Mouse (Mus musculus) liver, adult 2 months (tissue): ENCODE measurements around the gene Lrrc55. TPM values are rescaled to one million over a fixed set of nuclear protein-coding genes. Genes with fewer than 3 reads are reported as not detected.

ENCODE experiments used
- DNase-seq: peaks from one replicate; pipeline ENCODE4 v3.0.0-alpha.2; 2011; ENCODE audit warnings: low read depth, low spot score; ENCODE audit errors: extremely low read depth
- H3K27ac ChIP-seq: fragments of 200-500 bp; replicated peaks from 2 replicates; pipeline ENCODE4 v1.5.1; 2012; ENCODE audit warnings: low read depth, mild to moderate bottlenecking, control low read depth, inconsistent platforms, low read length; ENCODE audit not compliant: insufficient read depth
- H3K27me3 ChIP-seq: fragments of 200-500 bp; 2 replicates; pipeline ENCODE4 v1.6.1; 2012; ENCODE audit warnings: mild to moderate bottlenecking, moderate library complexity, low read length, inconsistent platforms; ENCODE audit not compliant: control insufficient read depth, insufficient read depth
- H3K36me3 ChIP-seq: fragments of 200-500 bp; 2 replicates; pipeline ENCODE4 v1.6.1; 2012; ENCODE audit warnings: low read length, inconsistent platforms; ENCODE audit not compliant: control insufficient read depth, insufficient read depth
- H3K4me1 ChIP-seq: fragments of 200-500 bp; 2 replicates; pipeline ENCODE4 v1.6.1; 2011; ENCODE audit warnings: low read length; ENCODE audit not compliant: control insufficient read depth, insufficient read depth
- H3K4me3 ChIP-seq: fragments of 200-500 bp; 2 replicates; pipeline ENCODE4 v1.5.1; 2011; ENCODE audit warnings: low read depth, mild to moderate bottlenecking, control low read depth, low read length, moderate library complexity; ENCODE audit not compliant: insufficient read depth
- H3K79me2 ChIP-seq: fragments of 200-500 bp; 2 replicates; pipeline ENCODE4 v1.6.1; 2012; ENCODE audit warnings: inconsistent platforms, mild to moderate bottlenecking, low read length, moderate library complexity; ENCODE audit not compliant: control insufficient read depth, insufficient read depth
- H3K9ac ChIP-seq: fragments of 200-500 bp; 2 replicates; pipeline ENCODE4 v1.6.1; 2012; ENCODE audit warnings: low read depth, mild to moderate bottlenecking, control low read depth, inconsistent platforms, low read length
- CTCF ChIP-seq: fragments of 200-500 bp; IDR thresholded peaks from 2 replicates; pipeline ENCODE4 v1.5.1; 2011; ENCODE audit warnings: low read depth, low read length, control low read depth
- POLR2A ChIP-seq: fragments of 200-500 bp; IDR thresholded peaks from 2 replicates; pipeline ENCODE4 v1.6.1; 2011; ENCODE audit warnings: low read length, control low read depth; ENCODE audit not compliant: insufficient read depth; ENCODE audit errors: extremely low read depth
- WGBS: fragments of 180-500 bp; shearing (Covaris S2); methylation state at CpG from one replicate; pipeline ENCODE4 v1.1.7; 2018; 5-methylcytosine and 5-hydroxymethylcytosine counted together
- polyA plus RNA-seq: library from polyadenylated mRNA; depleted of rRNA; stranded (reverse); fragments of >200 nt; gene quantifications from 2 replicates; pipeline ENCODE4 v1.2.3, GENCODE M21; 2012; rRNA removed
- total RNA-seq: library from RNA; depleted of rRNA; stranded (reverse); fragments of >200 nt; gene quantifications from 2 replicates; pipeline ENCODE4 v1.2.3, GENCODE M21; 2014; rRNA removed

The Lrrc55 gene
- total and polyA plus RNA-seq, 2 experiments: not detected

DNA sequence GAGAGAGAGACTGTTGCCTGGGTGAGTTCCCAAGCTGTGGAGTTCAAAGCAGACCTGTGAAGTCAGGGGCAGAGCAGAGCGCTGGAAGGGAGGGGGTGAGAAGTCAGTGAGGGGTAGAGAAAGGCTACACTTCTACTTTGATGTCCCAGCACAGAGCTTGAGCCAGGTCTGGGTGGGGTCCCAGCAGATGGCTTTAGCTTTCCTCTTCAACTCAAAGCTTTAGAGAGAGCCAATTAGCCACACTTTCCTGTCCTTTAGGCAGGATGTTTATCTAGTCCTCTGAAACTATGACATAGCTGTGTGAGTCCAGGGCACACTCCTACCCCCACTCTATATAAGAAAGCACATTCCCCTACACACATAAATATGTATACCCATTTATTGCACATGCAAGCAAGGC lies 65.3 kb downstream of the Lrrc55 start:
- H3K36me3 ChIP-seq: no peaks in the 10 kb centered on the region
- TF ChIP-seq POLR2A: no peak
- TF ChIP-seq CTCF: no peak
- no peaks in the 10 kb centered on the region for H3K4me1 ChIP-seq
- no peak overlapping the region for H3K27ac ChIP-seq
- no peaks in the 10 kb centered on the region for H3K79me2 ChIP-seq
- DNase-seq: no peak
- no peak overlapping the region for H3K4me3 ChIP-seq
- no peak overlapping the region for H3K9ac ChIP-seq
- no peaks in the 10 kb centered on the region; the same call in 1 of the 2 replicates for H3K27me3 ChIP-seq
- 53% methylated on average over 1 of the region's 1 CpGs for WGBS

DNA sequence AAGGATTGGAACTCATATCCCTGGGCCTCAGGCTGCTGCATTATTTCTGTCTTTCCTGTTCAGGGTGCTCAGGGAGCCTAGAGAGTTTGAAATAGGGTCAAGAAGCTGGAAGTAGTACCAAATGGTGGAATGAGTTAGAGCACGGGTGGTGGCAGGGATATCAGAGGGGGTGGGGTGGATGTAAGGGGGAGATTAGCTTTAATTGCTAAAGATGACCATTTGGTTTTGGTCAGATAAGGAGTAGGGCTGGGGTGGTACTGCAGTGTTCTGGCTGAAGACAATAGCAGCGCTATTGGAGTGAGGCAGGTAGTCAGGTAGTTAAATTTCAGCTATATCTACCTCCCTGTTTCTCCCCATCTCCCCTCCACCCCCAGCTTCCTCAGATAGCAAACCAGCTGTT lies 65.8 kb downstream of the Lrrc55 start:
- H3K9ac ChIP-seq: no peak overlapping the region
- H3K27ac ChIP-seq: no peak overlapping the region
- H3K36me3 ChIP-seq: no peaks in the 10 kb centered on the region
- no peaks in the 10 kb centered on the region for H3K4me1 ChIP-seq
- WGBS: 52% methylated on average over 2 of the region's 2 CpGs
- no peak for DNase-seq
- no peaks in the 10 kb centered on the region; the same call in 1 of the 2 replicates for H3K27me3 ChIP-seq
- no peak for TF ChIP-seq CTCF
- no peak for TF ChIP-seq POLR2A
- no peaks in the 10 kb centered on the region for H3K79me2 ChIP-seq
- H3K4me3 ChIP-seq: no peak overlapping the region

DNA sequence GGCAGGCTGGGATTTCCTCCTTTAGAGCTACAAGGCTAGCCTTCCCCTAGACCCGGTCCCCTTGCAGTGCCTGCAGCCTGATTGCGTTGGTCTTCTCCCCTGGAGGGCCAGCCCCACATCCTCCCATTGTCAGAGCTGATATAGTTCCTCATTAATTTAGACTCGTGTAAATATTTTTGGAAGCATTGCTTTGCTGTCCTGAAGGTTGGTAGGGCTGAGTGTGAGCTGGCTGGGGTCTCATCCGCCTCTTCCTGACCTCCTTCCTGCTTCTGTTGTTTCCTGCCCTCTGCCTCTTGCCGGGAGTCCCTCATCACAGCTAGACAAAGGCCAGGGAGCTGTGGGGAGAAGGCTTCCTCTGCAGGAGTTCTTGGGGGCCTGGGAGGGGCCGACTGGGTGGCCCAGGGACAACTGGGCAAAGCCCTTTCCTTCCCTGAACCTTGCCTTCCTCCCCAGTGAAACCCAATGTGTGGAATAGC lies 67.5 kb downstream of the Lrrc55 start:
- no peak for DNase-seq
- WGBS: 52% methylated on average over 6 of the region's 6 CpGs
- Histone ChIP-seq H3K36me3 (no peaks in the 10 kb centered on the region), H3K4me3 (no peak overlapping the region), H3K9ac (no peak overlapping the region), H3K27me3 (no peaks in the 10 kb centered on the region), H3K27ac (no peak overlapping the region), H3K79me2 (no peaks in the 10 kb centered on the region), H3K4me1 (no peaks in the 10 kb centered on the region)
- TF ChIP-seq POLR2A (no peak), CTCF (no peak)

DNA sequence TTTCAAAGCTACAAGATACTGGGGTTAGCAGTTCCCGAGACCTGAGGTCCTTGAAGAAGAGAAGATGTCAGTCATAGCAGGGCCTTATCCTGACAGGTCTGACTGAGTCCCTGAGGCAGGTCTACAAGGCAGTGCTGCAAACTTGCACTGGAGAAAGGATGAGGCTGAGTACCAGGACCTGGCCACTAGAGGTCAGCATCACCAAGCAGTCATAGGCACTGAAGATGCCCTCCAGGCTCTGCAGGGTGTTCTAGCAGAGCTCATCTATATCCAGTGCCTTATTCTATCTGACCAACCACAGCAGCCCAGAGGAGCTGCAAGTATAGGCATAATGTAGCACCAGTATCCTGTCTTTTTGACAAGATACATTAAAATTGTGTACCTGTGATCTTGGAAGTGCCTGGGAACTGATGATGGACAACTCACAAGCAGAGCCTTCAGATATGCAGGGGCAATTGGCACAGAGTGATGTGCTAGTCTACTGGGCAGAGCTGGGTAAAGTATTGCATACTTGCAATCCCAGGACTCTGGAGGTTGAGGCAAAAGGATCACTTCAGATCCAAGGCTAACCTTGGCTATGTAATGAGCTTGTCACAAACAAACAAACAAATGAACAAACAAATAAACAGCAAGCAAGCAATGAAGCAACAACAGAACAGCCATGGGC lies 73.0 kb downstream of the Lrrc55 start:
- H3K27me3 ChIP-seq: no peaks in the 10 kb centered on the region
- TF ChIP-seq CTCF (peak; percentile 93), POLR2A (no peak)
- H3K4me1 ChIP-seq: no peaks in the 10 kb centered on the region
- no peaks in the 10 kb centered on the region for H3K36me3 ChIP-seq
- H3K79me2 ChIP-seq: no peaks in the 10 kb centered on the region
- no peak overlapping the region for H3K27ac ChIP-seq
- peak; percentile 47 for DNase-seq
- WGBS: 52% methylated on average over 1 of the region's 1 CpGs
- H3K9ac ChIP-seq: no peak overlapping the region
- no peak overlapping the region for H3K4me3 ChIP-seq

DNA sequence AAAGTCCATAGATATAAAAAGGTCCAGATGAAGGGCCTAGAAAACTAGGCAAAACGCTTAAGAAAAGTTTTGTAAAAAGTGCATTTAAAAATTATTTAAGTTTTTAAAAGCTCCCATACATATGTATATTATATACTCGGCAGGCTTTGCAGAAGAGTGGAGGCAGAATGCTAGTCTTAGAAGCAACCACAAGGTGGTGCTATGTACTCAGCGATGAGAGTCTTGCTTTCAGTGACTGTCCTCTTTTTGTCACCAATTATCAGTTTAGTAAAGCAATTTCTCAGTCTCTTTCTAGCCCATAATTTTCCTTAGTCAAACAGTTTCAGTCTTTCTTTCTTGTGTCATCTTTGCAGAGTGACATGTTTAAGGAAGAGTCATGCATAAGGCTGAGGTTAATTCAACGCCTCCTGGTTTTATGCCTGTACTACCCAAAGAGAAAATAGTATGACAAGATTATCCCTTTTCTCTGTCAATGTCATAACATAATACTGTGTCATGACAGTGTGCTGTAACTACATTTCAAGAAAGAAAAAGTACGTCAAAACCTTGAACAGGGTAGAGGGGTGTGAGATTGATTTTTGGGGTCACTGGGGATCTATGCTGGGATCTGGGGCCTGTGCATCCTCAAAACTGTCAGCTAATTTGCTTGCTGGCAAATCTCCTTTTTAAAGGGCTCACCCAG lies 73.7 kb downstream of the Lrrc55 start:
- peak; percentile 49 for DNase-seq
- Histone ChIP-seq H3K4me3 (no peak overlapping the region), H3K27me3 (no peaks in the 10 kb centered on the region), H3K79me2 (no peaks in the 10 kb centered on the region), H3K9ac (no peak overlapping the region), H3K27ac (no peak overlapping the region), H3K4me1 (no peaks in the 10 kb centered on the region), H3K36me3 (no peaks in the 10 kb centered on the region)
- TF ChIP-seq CTCF: peak; percentile 52; the same call in 1 of the 2 replicates
- TF ChIP-seq POLR2A: no peak
- 30% methylated on average over 5 of the region's 5 CpGs for WGBS

Other genes with a start within 250 kb of the Lrrc55 start
- gene Prg2, start 216.7 kb downstream of the Lrrc55 start, total RNA-seq: not detected in 2 replicates
- gene Prg2, start 216.7 kb downstream of the Lrrc55 start, polyA plus RNA-seq: 0.11 TPM in 1 of 2 replicates, not detected in the other
- gene Prg3, start 209.0 kb downstream of the Lrrc55 start, total RNA-seq: not detected in 2 replicates
- gene Prg3, start 209.0 kb downstream of the Lrrc55 start, polyA plus RNA-seq: not detected in 2 replicates
- gene Ssrp1, start 160.0 kb downstream of the Lrrc55 start, total RNA-seq: 39.1 and 40.7 TPM in 2 replicates
- 45.2 and 48.9 TPM in 2 replicates for gene Ssrp1, start 160.0 kb downstream of the Lrrc55 start, polyA plus RNA-seq
- gene P2rx3, start 159.7 kb downstream of the Lrrc55 start, total RNA-seq: 2.1 and 2.8 TPM in 2 replicates
- gene P2rx3, start 159.7 kb downstream of the Lrrc55 start, polyA plus RNA-seq: 1.2 and 2.1 TPM in 2 replicates
- 13.2 and 15.0 TPM in 2 replicates for gene Tnks1bp1, start 149.2 kb downstream of the Lrrc55 start, total RNA-seq
- 12.3 and 13.4 TPM in 2 replicates for gene Tnks1bp1, start 149.2 kb downstream of the Lrrc55 start, polyA plus RNA-seq
- gene Aplnr, start 61.0 kb downstream of the Lrrc55 start, total RNA-seq: 0.07 and 0.09 TPM in 2 replicates
- 0.04 and 0.06 TPM in 2 replicates for gene Aplnr, start 61.0 kb downstream of the Lrrc55 start, polyA plus RNA-seq
- not detected in 2 replicates for gene Olfr987, start 142.1 kb upstream of the Lrrc55 start, total RNA-seq
- gene Olfr987, start 142.1 kb upstream of the Lrrc55 start, polyA plus RNA-seq: not detected in 2 replicates
- not detected in 2 replicates for gene Olfr988, start 166.0 kb upstream of the Lrrc55 start, total RNA-seq
- not detected in 2 replicates for gene Olfr988, start 166.0 kb upstream of the Lrrc55 start, polyA plus RNA-seq
- not detected in 2 replicates for gene Olfr992, start 212.3 kb upstream of the Lrrc55 start, total RNA-seq
- gene Olfr992, start 212.3 kb upstream of the Lrrc55 start, polyA plus RNA-seq: not detected in 2 replicates
- gene Olfr993, start 217.7 kb upstream of the Lrrc55 start, total RNA-seq: not detected in 2 replicates
- gene Olfr993, start 217.7 kb upstream of the Lrrc55 start, polyA plus RNA-seq: not detected in 2 replicates
- gene Olfr994, start 239.3 kb upstream of the Lrrc55 start, total RNA-seq: not detected in 2 replicates
- not detected in 2 replicates for gene Olfr994, start 239.3 kb upstream of the Lrrc55 start, polyA plus RNA-seq
- not detected in 2 replicates for gene Olfr995, start 246.4 kb upstream of the Lrrc55 start, total RNA-seq
- gene Olfr995, start 246.4 kb upstream of the Lrrc55 start, polyA plus RNA-seq: not detected in 2 replicates